Mouse (Mus musculus) adrenal gland, postnatal 25 days (tissue): ENCODE measurements at regions not wholly inside any gene's neighbourhood (a gene's known extent, or its start where the extent isn't known, plus 50 kb on each side); places are given as distances from the start of the nearest gene placed in this dataset.

Experiments
- DNase-seq: peaks from one replicate; pipeline ENCODE4 v3.0.0; 2021; ENCODE audit warnings: mixed read lengths

DNA sequence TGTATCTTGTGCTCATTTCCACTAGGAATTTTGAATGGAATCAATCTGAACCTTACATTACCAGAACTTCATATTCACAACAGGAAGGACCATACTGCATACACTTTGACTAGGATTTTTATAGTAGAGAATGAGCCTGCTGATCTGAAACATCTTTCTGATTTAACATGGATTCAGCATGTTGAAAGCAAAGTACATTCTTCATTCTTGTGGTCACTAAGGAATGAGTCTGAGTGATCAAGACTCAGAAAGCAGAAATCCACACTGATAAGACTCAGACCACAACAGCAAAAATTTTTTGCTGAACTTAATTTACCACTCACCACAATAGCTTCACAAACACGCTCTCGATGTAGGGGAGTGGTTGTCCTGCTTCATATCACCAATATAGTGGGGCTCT lies 309.2 kb upstream of the Nectin3 start:
- no peak for DNase-seq

GRCm38 (mm10) chr16:46776367-46776766 lies 278.0 kb upstream of the Nectin3 start:
- DNase-seq: no peak

GRCm38 (mm10) chr16:46769383-46769782 lies 271.1 kb upstream of the Nectin3 start:
- no peak for DNase-seq

GRCm38 (mm10) chr16:46768376-46768775 lies 270.1 kb upstream of the Nectin3 start:
- no peak for DNase-seq

DNA sequence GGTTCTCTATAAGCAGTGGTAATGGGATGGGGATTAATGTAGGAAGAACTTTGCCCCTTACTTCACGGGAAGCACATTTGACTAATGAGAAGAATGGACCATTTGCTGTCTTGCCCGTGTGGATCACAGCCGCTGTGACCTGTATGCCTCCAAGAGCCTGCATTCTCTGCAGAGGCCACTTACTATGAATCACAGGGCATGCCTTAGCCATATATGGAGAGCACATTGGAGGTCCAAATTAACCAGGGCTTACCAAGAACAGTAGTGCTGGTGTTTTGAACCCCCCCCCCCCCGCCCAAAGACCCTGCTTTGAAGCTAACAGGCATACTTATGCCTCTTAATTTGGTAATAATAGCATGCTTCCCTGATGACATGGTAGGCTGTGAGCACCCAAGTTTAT lies 236.8 kb upstream of the Nectin3 start:
- no peak for DNase-seq

- no peak for DNase-seq
These were observed 230.1 kb upstream of the Nectin3 start for GRCm38 (mm10) chr16:46728424-46728823.

GRCm38 (mm10) chr16:46723660-46724059 lies 225.3 kb upstream of the Nectin3 start:
- DNase-seq: no peak

DNA sequence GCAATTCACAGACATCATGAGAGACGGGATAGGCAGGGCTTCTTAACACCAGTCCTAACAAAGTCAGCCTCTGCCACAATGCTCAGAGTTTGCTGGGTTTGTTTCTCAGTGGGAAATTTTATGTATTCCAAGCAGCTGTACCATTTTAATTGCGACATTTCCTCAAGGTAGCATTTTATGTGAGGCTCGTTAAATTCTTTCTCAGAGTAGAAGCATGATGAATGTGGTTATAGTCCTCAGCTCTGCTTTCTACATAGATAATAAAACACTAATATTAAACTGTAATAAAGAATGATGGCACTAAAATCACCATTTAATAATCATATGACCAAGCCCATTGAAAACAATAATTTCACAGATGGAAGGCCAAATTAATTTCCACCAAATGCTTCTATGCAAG lies 181.5 kb upstream of the Nectin3 start:
- no peak for DNase-seq

- DNase-seq: no peak
These were observed 171.3 kb upstream of the Nectin3 start for GRCm38 (mm10) chr16:46669590-46669989.

GRCm38 (mm10) chr16:46665566-46665965 lies 167.2 kb upstream of the Nectin3 start:
- DNase-seq: no peak

- DNase-seq: no peak
These were observed 164.7 kb upstream of the Nectin3 start for GRCm38 (mm10) chr16:46663008-46663407.

- no peak for DNase-seq
These were observed 156.7 kb upstream of the Nectin3 start for GRCm38 (mm10) chr16:46655041-46655440.

- DNase-seq: no peak
These were observed 127.5 kb upstream of the Nectin3 start for GRCm38 (mm10) chr16:46625807-46626206.

GRCm38 (mm10) chr16:46623246-46623645 lies 124.9 kb upstream of the Nectin3 start:
- no peak for DNase-seq

DNA sequence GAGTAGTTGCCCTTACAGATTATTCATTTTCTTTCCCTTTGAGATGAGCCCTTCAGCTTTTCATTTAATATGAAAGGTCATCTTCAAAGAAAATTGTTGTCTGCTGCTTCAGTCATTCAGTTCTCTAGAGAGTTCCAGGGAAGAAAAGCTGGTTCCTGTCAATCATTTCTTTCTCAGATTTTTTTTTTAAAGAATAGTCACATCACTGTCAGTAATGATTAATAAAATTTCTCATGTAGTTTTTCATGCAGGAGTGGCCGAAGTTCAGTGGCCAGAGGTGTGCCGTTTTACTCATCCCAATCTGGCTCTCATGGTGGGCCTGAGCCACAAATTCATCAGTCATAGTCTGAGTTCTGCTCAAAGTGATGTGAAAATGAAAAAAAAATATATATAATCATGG lies 121.5 kb upstream of the Nectin3 start:
- DNase-seq: no peak

- no peak for DNase-seq
These were observed 119.4 kb upstream of the Nectin3 start for GRCm38 (mm10) chr16:46617544-46618335.

GRCm38 (mm10) chr16:46616606-46617005 lies 118.3 kb upstream of the Nectin3 start:
- no peak for DNase-seq

- no peak for DNase-seq
These were observed 114.9 kb upstream of the Nectin3 start for GRCm38 (mm10) chr16:46613062-46613818.

- DNase-seq: no peak
These were observed 107.5 kb upstream of the Nectin3 start for GRCm38 (mm10) chr16:46605879-46606203.

DNA sequence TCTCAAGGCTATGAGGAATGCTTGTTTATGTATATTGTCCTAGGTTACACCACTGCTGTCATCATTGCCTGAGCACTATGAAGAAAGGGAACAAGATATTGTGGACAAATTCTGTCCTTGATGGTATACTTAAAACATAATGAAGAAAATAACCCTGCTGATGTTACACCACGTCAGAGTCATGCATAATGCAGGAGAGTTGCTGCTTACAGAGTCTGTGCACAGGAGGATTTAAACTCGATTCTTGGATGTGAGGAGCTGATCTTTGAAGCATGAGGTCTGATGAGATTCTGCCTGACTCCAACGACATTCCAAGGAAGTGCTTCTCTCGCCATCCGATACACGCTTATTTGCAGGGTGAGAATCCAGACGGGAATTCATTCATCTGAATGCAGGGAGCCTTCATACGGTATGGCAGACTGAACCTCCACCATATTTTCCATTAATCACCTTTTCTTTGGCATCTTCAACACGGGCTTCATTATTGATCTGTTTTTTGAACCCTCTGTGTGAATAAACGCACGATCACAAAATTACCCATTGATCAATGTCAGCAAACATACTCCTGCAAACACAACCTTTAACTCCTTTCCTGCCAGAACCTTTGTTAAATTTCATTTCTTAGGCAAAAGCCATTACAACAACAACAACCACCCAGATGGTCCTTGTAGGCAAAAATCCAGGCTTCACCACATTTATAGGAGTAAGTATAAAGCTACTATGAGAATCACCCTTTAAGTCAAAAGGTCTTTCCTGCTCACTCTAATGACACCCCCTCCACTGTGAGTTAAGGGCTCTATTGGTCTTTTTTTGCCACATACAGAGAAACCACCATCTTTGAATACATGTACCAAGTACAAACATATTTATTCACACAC lies 106.9 kb upstream of the Nectin3 start:
- DNase-seq: no peak

DNA sequence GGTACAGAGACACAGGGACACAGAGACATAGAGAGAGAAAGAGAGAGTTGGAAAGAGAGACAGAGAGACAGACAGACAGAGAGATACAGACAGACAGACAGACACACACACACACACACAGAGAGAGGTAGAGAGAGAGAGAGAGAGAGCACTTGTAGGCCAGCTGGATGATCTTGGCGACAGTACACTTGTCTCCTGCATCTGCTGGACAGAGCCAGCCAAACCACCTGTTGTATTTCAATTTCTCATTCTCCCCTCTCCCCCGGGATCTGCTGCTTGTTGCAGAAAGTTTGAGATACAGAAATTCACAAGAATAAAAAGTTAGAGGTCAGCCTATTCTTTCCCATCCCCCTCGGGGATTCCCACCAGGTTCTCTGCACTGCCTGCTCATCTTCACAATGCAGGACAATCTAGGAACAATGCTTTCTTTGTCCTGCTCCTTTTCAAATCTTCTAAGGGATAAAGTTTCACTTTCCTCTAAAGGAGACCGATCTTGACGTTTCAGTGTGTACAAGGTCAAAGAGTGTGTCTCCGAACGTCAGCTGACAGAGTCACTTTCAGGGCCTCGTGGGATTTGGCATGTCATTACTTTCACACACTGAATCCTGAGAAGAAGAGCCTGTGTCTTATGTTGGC lies 94.4 kb upstream of the Nectin3 start:
- no peak for DNase-seq

DNA sequence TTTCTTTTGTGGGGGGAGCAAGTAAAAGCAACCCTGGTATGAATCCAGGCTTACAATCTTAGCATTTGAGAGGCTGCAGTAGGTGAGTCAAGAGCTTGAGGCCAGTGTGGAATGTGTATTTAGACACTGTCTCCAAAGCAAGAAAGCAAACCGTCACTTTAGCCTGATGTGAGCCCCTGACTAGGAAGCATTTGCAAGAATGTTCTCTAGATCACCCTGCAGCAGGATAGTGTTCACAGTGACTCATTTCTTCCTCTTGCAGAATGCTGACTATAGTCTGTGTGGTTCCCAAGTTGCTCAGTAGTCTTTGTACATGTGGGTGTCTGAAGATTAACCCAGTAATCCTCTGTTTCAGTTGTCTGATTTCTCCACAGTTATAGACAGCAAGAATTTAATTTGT lies 88.7 kb upstream of the Nectin3 start:
- DNase-seq: no peak
